Mouse (Mus musculus): ENCODE measurements around the gene Mrpl32. TPM values are rescaled to one million over a fixed set of nuclear protein-coding genes. Genes with fewer than 3 reads are reported as not detected.

Gene Mrpl32
- polyA plus RNA-seq, 1 experiment from 2014 or later: 128 TPM

DNA sequence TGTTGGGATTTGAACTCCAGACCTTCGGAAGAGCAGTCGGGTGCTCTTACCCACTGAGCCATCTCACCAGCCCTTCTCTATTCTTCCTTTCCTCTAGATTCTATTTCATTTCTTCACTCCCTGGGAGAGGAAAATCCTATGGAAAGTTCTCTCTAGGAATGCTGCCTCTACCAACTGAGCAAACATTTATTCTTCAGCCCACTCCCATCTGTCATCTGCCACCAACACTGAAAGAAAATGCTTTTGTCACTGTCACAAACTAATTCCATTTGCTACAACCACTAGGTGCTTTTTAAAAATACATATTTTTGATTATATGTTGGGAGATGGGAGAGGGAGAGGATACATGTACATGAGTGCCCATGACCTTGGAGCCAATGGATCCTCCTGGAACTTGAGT, 10.2 kb downstream of the Mrpl32 start:
- Histone ChIP-seq H3K9me3 (ENCODE audit: control insufficient read depth, low read length) (no peaks in the 10 kb centered on the region), H3K27me3 (ENCODE audit: control insufficient read depth, insufficient read depth, low read length) (no peaks in the 10 kb centered on the region), H3K27ac (replicated peaks; ENCODE audit: low read depth, low read length) (no peak overlapping the region), H3K9ac (replicated peaks; ENCODE audit: low read length) (no peak overlapping the region), H3K4me2 (ENCODE audit: low read length) (no peak overlapping the region), H3K36me3 (ENCODE audit: control insufficient read depth, insufficient read depth, low read length) (no peaks in the 10 kb centered on the region), H3K4me3 (replicated peaks; ENCODE audit: low read depth, low read length) (no peak overlapping the region), H3K4me1 (ENCODE audit: control insufficient read depth, insufficient read depth, low read length) (no peaks in the 10 kb centered on the region)
- ATAC-seq (ENCODE audit: low FRiP score, low TSS enrichment) (no peak), DNase-seq (no peak)
- WGBS: 84% methylated on average over 2 of the region's 2 CpGs

GRCm38 (mm10) chr13:14580392-14580791, 32.6 kb downstream of the Mrpl32 start:
- no peak for ATAC-seq (ENCODE audit: low FRiP score, low TSS enrichment)
- Histone ChIP-seq H3K4me2 (ENCODE audit: low read length) (no peak overlapping the region), H3K4me3 (replicated peaks; ENCODE audit: low read depth, low read length) (no peak overlapping the region), H3K27ac (replicated peaks; ENCODE audit: low read depth, low read length) (no peak overlapping the region), H3K9me3 (ENCODE audit: control insufficient read depth, low read length) (no peaks in the 10 kb centered on the region), H3K36me3 (ENCODE audit: control insufficient read depth, insufficient read depth, low read length) (no peaks in the 10 kb centered on the region), H3K27me3 (ENCODE audit: control insufficient read depth, insufficient read depth, low read length) (no peaks in the 10 kb centered on the region), H3K4me1 (ENCODE audit: control insufficient read depth, insufficient read depth, low read length) (no peaks in the 10 kb centered on the region), H3K9ac (replicated peaks; ENCODE audit: low read length) (no peak overlapping the region)
- WGBS: 83% methylated on average over 3 of the region's 3 CpGs
- DNase-seq: no peak

DNA sequence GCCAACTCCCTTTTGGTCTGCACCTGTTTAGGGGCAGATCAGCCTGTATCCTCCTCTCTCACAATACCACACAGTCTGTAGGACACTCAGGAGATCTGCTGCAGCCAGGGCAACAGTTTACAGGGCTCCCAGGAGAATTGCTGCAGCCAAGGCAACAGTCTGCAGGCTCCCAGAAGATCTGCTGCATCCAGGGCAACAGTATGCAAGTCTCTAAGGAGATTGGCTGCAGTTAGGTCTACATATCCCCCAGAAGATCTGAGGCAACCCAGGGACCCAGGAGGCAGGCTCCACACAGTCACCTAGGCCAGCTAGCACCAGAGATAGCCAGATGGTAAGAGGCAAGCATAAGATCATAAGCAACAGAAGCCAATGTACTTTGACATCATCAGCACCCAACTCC, 38.8 kb downstream of the Mrpl32 start:
- Histone ChIP-seq H3K4me1 (ENCODE audit: control insufficient read depth, insufficient read depth, low read length) (no peaks in the 10 kb centered on the region), H3K27ac (replicated peaks; ENCODE audit: low read depth, low read length) (no peak overlapping the region), H3K4me2 (ENCODE audit: low read length) (no peak overlapping the region), H3K9me3 (ENCODE audit: control insufficient read depth, low read length) (no peaks in the 10 kb centered on the region), H3K36me3 (ENCODE audit: control insufficient read depth, insufficient read depth, low read length) (no peaks in the 10 kb centered on the region), H3K9ac (replicated peaks; ENCODE audit: low read length) (no peak overlapping the region), H3K4me3 (replicated peaks; ENCODE audit: low read depth, low read length) (no peak overlapping the region), H3K27me3 (ENCODE audit: control insufficient read depth, insufficient read depth, low read length) (no peaks in the 10 kb centered on the region)
- DNase-seq (no peak), ATAC-seq (ENCODE audit: low FRiP score, low TSS enrichment) (no peak)

- H3K4me1 ChIP-seq (ENCODE audit: control insufficient read depth, insufficient read depth, low read length): no peaks in the 10 kb centered on the region
- no peak for ATAC-seq (ENCODE audit: low FRiP score, low TSS enrichment)
- no peaks in the 10 kb centered on the region for H3K36me3 ChIP-seq (ENCODE audit: control insufficient read depth, insufficient read depth, low read length)
- no peak overlapping the region for H3K4me2 ChIP-seq (ENCODE audit: low read length)
- no peaks in the 10 kb centered on the region for H3K9me3 ChIP-seq (ENCODE audit: control insufficient read depth, low read length)
- H3K9ac ChIP-seq (replicated peaks; ENCODE audit: low read length): no peak overlapping the region
- peak; percentile 13 for DNase-seq
- H3K4me3 ChIP-seq (replicated peaks; ENCODE audit: low read depth, low read length): no peak overlapping the region
- no peak overlapping the region for H3K27ac ChIP-seq (replicated peaks; ENCODE audit: low read depth, low read length)
- 86% methylated on average over 1 of the region's 1 CpGs for WGBS
- H3K27me3 ChIP-seq (ENCODE audit: control insufficient read depth, insufficient read depth, low read length): no peaks in the 10 kb centered on the region
These were observed 51.6 kb downstream of the Mrpl32 start for GRCm38 (mm10) chr13:14561336-14561735.

Other genes with a start within 250 kb of the Mrpl32 start
- gene Hecw1, start 89.9 kb downstream of the Mrpl32 start, polyA plus RNA-seq (2014; fragmentation: Nextera tagmentation; extraction: Ambion mirVana): 41.5 and 43.0 TPM in 2 replicates
- gene Psma2, start 75 bp upstream of the Mrpl32 start, polyA plus RNA-seq (2014; fragmentation: Nextera tagmentation; extraction: Ambion mirVana): 175 and 183 TPM in 2 replicates
- gene AW209491, start 17.0 kb upstream of the Mrpl32 start, polyA plus RNA-seq (2014; fragmentation: Nextera tagmentation; extraction: Ambion mirVana): 38.1 and 48.9 TPM in 2 replicates

Measured in midbrain, embryonic 14.5 days (tissue).